Mouse (Mus musculus) spleen, postnatal 14 days (tissue): ENCODE results near the gene Cd2ap.

Experiments used
- DNase-seq, 2 experiments: peaks; one replicate each; pipeline ENCODE4 v3.0.0; 2021 to 2022; ENCODE audit warnings: low spot score in 2 of 2

The Cd2ap gene

DNA sequence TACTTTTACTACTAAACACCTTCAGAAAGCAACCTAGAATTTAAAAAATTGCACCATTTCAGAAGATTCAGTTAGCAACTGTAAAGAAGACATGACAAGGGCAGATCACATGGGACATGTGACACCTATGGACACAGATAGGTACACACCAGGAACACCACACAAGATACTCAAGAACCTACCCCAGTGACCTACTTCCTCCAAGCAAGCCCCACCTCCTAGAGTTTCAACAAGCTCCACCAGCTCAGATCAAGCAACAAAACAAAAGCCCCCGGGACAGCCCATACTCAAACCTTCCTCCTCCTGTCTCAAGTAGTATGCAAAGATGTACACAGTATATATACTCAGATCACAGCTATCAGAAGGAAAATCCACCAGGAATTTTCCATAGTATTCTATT is 16.1 kb downstream of the Cd2ap start:
- DNase-seq = no peak

- no peak for DNase-seq
Observed at GRCm38 (mm10) chr17:42857506-42857905, 19.0 kb downstream of the Cd2ap start.

DNA sequence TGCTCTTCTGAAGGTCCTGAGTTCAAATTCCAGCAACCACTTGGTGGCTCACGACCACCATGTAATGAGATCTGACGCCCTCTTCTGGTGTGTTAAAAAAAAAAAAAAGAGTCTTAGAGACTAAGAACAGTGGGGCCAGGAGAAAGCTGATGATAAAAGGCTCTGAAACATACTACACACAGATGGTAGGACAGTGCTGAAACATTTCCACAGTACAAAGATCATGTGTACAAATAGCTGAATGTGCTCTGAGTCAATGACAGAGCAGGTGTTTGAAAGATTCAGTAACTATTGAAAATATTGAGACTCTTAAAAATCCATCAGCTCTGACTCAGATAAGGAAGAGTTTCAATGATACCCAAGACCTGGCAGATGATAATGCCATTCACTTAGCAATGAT is 29.4 kb downstream of the Cd2ap start:
- no peak for DNase-seq

- no peak for DNase-seq
Observed at GRCm38 (mm10) chr17:42837193-42837592, 39.3 kb downstream of the Cd2ap start.

- DNase-seq = no peak
Observed at GRCm38 (mm10) chr17:42822787-42823186, 53.7 kb downstream of the Cd2ap start.

GRCm38 (mm10) chr17:42815374-42815773 is 61.1 kb downstream of the Cd2ap start:
- DNase-seq = no peak

GRCm38 (mm10) chr17:42792412-42792975 is 84.0 kb downstream of the Cd2ap start:
- no peak for DNase-seq

DNA sequence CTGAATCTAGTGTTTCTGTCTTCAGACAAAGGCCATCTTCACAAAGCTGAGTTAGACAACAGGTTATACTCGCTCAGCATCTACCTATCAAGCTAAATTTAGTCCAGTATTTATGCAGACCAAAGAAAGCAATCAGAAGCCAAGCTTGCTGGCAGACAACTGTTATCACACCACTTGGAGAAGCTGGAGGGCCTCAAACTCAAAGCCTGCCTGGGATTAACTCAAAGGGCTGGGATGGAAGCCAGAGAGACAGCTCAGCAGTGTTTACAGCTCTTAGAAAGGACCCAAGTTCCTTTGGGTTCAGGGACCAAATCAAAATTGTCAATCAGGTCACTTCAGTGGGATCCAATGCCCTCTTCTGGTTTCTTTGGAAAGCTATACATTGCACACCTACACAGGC is 85.7 kb downstream of the Cd2ap start:
- DNase-seq = no peak

DNA sequence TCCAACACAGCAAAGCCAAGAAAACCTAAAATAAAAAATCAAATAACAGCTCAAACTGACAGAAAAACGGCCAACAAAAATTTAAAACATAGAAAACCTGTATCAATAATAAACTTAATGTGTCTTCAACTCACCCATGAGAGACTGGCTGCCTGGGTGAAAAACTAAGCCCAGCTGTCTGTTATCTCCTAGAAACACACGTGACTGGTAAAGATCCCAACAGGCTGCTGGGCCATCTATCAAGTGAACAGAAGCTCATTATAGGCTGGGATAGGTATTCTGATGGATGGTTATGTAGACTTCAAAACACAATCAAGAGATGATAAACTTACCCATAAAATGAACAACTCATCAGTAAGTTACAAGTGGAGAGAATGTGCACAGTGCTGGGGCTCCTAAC is 86.7 kb downstream of the Cd2ap start:
- no peak for DNase-seq

- no peak for DNase-seq
Observed at GRCm38 (mm10) chr17:42788686-42789453, 87.6 kb downstream of the Cd2ap start.

- peak; percentile 17 to 24 for DNase-seq
Observed at GRCm38 (mm10) chr17:42782156-42782757, 94.2 kb downstream of the Cd2ap start.

DNA sequence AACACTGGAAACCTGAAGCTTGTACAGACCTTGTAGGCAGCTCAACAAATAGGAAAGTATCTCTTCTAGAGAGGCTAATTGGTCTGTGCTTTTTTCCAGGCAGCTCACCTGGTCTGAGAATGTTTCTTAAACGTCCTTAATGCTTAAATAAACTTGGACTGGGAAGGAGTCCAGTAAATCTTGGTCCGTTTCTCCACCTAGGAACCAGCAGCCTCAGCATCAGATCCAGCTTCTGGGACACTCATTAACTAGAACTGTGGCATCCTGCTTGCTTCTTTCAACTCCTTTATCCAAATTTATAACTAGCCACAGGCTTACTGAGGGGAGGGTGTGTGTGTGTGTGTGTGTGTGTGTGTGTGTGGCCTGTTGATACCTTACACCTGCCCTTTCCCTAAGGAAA is 122.7 kb downstream of the Cd2ap start:
- no peak for DNase-seq

GRCm38 (mm10) chr17:42752173-42752572 is 124.3 kb downstream of the Cd2ap start:
- no peak for DNase-seq

- no peak for DNase-seq
Observed at GRCm38 (mm10) chr17:42745657-42746420, 130.6 kb downstream of the Cd2ap start.
